Mouse (Mus musculus) kidney, adult 11 months (tissue): Measurements from ENCODE around the gene Ddx11.

Source experiments
- DNase-seq: peaks from one replicate; pipeline ENCODE4 v3.0.0; 2022

Ddx11 gene

DNA sequence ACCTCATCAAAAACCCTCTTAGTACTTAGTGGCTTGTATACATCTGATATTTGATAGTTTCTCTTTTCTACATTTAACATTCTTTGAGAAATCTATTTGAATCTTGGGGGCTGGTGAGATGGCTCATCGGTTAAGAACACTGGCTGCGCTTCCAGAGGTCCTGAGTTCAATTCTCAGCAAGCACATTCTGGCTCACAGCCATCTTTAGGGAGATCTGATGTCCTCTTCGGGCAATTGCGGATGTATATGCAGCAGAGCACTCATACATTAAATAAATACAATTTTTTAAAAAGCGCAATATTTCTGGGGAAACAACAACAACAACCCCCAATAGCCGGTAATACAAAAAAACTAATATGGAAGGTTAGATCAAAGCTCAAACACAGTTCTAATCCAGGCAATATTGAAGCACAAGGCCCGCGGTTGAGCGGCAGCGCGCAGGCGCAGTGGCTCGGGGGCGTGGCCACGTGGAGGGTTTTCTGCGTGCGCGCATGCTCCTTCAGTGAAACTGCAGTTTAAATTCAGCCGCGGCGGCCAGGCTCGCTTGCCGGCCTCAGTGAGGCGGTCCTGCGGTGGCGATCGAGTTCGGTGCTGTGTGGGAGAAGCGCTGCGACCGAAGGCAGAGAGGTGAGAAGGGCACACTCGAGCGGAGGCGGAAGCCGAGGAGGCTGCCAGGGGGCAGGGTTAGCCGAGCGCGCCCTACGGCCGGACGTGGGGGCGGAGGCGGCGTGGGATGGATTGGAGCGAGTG, at the start of gene Ddx11:
Gene Ddx11, plus strand, starts transcription at position 455 of the 750 bp plus-strand sequence.
- peak; percentile 87 for DNase-seq

GRCm38 (mm10) chr17:66073971-66074370, 49.3 kb upstream of the Ddx11 start:
- no peak for DNase-seq

GRCm38 (mm10) chr17:66075827-66076173, 47.5 kb upstream of the Ddx11 start:
- no peak for DNase-seq

DNA sequence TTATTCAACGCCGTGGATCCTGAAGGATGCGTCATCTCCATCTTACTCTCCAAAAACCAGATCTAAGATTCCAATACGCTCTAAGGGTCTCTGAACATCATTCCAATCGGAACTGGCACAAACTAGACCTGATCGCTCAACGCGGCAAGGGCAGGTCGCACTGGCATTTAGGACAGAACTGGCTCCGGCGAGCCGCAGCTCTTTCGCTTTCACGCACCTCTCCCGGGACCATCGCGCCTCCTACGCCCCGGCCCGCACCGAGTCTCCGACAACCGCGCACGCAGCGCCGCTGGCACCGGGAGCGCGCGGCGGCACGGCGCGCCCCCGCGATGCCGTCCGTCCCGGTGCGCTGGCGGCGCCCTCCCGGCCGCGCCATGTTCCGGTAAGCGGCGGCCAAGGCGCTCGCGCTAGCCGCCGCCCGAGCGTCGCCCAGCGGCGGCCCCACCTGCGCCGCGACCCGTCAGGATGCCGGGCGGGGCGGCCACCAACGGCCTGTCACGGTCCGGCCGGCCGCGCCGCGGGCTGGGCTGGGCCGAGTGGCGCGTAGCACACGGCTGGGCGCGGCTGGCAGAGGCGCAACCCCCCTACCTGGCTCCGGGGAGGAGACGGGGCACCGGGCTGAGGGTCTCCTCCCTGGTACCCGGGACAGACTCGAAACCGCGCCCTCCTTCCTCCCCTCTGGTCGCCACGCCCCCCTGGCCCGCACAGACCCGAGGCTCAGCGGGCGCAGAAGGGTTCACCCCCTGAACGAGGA, 47.0 kb upstream of the Ddx11 start:
- peak; percentile 29 for DNase-seq

DNA sequence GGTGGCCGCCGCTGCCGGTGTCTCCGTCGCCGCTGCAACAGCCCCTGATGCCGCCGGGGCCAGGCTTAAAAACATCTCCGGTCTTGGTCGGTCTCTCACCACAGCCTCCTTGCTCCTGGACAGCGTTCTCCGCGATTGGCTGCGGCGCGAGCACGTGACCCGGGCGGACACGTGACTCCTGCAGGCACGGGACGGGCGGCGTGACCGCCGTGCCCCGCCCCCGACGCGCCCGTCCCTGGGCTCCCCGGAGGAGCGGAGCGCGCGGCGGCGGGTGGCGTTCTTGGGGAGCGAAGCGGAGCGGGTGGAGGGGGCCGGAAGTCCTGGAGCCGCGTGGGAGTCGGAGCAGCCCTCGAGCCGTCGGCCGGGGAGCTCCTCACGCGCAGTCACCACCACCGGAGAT, 46.4 kb upstream of the Ddx11 start, which contains the start of gene Ankrd12:
Gene Ankrd12, minus strand, starts transcription at position 156 of the 400 bp plus-strand sequence.
- peak; percentile 97 for DNase-seq

DNA sequence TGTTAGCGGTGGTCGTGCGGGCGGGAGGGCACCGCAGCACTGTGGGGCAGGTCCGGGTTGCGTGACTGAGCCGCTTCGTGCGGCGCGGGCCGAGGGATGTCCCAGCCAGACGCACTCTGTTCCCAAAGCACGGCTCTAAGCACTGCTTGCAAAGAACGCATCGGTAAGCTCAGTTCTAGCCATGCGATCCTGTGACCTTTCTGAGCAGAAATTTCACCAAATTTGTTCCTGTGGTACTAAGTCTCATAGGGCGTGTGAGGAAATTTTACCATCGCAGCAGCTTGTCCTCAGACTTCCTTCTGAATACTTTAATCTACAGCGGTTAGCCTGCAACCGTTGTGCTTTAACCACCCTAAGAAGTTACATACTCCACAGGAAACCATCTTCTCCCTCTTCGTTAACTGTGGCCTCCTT, 45.9 kb upstream of the Ddx11 start:
- DNase-seq, result no peak

- no peak for DNase-seq
Measured at GRCm38 (mm10) chr17:66084486-66084885, 38.8 kb upstream of the Ddx11 start.

- DNase-seq, result no peak
Measured at GRCm38 (mm10) chr17:66085038-66085437, 38.3 kb upstream of the Ddx11 start.

DNA sequence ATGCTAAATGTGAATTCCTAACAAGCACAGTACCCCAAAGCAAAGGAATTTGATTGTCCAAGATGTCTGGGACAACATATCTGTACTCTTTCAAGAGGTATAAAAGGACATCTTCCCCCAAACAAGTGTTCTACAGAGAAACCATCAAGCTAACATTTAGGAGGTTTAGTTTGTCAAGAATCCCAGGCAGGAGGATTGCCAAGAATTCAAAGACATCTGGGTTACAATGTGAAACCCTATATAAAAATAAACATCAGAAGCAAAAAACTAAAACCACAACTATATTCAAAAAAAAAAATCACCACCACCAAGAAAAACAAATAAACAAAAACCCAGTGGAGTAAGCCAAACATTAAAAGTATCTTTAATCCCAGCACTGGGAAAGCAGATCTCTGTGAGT, 33.1 kb upstream of the Ddx11 start:
- no peak for DNase-seq

GRCm38 (mm10) chr17:66091392-66091791, 31.9 kb upstream of the Ddx11 start:
- no peak for DNase-seq

DNA sequence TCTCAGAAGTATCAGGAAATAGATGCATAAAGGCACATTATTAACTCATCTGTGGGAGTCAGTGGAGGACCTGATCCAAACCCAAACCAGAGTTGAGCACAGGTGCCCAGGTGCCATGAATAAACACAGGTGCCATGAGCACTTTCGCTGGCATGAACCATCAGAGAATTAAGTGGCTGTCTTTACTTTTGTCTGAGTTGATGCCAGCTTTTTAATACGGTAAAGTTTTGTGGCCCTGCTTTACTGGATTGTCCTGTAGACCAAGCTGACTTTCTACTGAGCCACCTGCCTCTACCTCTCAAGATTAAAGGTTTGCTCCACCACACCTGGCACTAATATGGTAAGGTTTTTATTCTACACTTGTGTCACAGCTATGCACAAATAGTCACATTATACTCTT, 31.3 kb upstream of the Ddx11 start:
- no peak for DNase-seq

GRCm38 (mm10) chr17:66092664-66093063, 30.7 kb upstream of the Ddx11 start:
- no peak for DNase-seq

GRCm38 (mm10) chr17:66100566-66101379, 22.5 kb upstream of the Ddx11 start:
- DNase-seq, result peak; percentile 36

GRCm38 (mm10) chr17:66101380-66102330, 21.7 kb upstream of the Ddx11 start, which contains the start of gene Ndufv2:
TSS of gene Ndufv2 (minus strand) at chr17:66101559.
- DNase-seq, result peak; percentile 90

DNA sequence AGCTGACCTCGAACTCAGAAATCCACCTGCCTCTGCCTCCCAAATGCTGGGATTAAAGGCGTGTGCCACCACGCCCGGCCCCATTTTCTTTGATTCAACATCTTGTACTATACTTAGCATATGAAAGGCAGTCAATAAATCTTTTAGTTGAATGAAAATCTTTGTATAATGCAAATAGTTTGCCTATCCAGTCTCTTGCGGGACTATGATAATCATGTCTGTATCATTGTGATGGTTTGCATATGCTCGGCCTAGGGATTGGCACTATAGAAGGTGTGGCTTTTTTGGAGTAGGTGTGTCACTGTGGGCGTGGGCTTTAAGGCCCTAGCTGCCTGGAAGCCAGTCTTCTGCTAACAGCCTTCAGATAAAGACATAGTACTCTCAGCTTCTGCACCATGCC, 19.2 kb upstream of the Ddx11 start:
- no peak for DNase-seq

DNA sequence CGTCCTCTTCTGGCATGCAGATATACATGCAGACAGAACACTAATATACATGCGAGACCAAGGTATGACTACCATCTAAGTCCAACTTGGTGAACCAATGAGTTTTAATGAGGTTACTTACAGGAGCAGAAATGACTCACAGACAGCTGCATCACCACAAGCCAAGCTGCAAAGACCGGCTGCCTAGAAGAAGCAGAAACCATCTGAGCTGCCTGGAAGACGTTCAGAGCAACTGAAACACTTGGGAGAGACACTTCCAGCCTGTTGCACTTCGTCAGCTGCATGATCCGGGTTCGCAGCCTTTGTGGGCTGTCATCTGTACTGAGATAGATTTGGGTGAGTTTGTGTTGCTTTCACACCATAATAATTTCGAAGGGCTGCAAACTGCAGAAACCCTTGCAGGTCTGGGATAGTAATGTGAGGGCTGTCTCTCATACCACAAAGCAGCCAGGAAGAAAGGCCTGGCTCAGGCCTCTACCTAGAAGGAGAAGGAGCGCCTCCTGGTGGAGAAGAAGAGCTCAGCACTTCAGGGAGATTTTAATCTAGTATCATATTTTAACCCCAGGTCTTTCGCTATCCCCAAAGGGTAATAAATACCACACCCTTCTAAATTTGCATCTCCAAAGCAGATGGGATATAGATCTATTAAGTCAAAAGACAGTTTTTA, 16.6 kb upstream of the Ddx11 start:
- DNase-seq, result peak; percentile 19

DNA sequence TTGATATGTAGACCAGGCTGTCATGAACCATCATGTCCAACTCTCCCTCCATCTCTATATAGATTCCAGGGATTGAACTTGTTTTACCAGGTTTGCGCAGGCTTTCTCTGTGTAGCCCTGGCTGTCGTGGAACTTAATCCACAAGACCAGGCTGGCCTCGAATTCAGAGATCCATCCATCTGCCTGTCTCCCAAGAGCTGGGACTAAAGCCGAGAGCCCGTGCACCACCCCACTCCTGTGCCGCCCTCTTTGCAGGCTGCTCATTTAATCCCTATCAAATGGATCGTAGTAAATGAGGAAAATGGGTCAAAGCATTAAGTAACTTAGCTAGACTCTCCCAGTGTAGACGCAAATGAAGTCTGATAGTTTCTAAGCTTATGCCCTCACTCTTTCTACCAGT, 15.9 kb upstream of the Ddx11 start:
- DNase-seq, result no peak

DNA sequence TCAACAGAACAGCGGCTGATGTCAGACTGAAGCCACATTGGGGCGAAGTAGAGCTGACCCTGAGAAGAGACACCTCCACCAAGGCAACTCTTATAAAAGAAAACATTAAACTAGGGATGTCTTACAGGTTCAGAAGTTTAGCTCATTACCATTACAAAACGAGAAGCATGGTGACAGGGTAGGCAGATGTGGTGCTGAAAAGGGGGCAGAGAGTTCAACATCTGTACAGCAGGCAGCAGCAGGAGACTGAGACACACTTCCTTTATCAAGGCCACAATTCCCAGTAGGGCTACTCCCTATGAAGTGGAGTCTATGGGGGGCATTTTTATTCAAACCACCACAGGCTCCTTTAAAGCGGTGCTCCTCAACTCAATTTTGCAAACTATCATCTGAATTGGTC, 15.1 kb upstream of the Ddx11 start:
- no peak for DNase-seq

- no peak for DNase-seq
Measured at GRCm38 (mm10) chr17:66110746-66111145, 12.6 kb upstream of the Ddx11 start.

GRCm38 (mm10) chr17:66111402-66111959, 11.8 kb upstream of the Ddx11 start, which contains the start of gene Washc1:
TSS of gene Washc1 (plus strand) at chr17:66111545.
- peak; percentile 87 for DNase-seq

DNA sequence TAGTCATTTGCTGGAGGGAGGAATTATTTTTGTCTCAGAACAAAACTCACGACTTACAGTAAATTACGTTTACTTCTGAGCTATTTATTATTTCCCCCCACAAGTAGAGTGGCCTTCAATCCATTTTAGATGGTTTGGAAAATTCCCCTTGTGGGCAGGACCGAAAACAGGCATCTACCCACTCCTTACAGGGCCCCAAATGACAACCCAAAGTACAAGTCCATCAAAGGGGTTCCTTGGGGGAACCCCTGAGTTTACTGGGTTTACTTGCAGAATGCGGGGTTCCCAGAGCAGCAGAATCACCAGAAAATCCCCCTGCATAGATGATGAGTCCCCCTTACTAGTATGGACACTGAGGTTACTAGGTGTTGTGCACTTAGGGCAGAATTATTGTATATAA, 11.2 kb upstream of the Ddx11 start:
- DNase-seq, result no peak
